Mouse (Mus musculus) yolk sac, embryonic 10.5 days (tissue): ENCODE measurements around the gene Gpr183.

Experiments used
- DNase-seq: peaks from one replicate; pipeline ENCODE4 v3.0.0-alpha.2; 2017; ENCODE audit warnings: low spot score

The Gpr183 gene

DNA sequence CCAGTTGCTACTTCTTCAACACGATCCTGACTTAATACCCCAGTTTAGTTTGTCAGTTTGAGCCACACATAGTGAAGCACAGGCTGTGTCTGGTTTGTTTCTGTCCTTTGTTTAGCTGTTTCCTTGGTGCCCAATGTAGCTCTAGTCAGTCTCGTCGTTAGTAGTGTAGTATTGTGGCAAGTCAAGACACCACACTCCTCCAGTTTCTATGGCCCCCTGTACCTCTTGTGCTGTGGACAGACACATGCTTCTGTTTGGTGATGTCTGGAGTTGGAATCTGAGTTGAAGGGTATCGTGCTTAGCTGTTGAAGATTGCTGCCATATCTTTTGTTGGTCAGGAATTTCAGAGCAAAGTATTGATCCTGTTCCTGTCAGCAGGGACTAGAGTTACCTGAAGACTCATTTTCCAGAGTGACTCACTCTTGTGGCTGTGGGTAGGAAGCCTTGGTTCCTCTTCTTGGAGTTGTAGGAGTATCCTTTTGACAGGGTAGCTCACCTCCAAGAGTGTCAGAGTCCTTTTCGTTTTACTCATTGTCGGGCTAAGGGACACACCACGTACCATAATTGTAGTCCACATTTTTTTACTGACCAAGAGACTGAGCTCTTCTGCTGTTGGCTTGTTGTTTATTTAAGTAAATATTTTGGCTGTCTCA, 34.1 kb downstream of the Gpr183 start:
- no peak for DNase-seq

DNA sequence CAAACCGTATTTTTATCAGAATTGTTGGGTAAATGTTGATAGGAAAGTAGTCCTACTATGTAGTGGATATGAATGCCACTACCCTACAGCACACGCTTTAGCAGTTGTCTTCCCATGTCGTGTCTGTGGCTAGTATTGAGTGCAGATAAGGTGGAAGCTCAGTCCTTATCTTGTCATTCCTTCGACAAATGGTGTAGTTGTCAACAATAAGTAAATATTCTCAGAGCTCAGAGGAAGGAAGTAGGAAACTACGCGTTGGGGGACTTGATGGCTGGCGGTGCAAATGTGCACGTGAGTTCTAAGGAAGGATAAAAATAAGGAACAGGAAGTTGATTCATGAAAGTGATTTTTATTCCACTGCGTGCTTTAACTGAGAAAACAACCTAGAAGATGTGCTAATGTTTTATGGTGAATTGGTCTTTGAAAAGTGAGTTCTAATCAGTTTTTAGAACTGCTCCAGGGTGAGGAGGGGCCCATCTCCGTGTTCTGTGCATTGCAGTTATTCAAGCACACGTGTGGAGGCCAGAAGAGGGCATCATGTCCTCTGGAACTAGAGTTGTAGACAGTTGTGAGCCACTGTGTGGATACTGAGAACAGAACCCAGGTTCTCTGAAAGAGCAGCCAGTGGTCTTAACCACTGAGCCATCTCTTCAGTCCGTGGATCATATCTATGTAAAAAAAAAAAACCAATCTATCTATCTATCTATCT, 35.6 kb downstream of the Gpr183 start:
- DNase-seq = no peak

DNA sequence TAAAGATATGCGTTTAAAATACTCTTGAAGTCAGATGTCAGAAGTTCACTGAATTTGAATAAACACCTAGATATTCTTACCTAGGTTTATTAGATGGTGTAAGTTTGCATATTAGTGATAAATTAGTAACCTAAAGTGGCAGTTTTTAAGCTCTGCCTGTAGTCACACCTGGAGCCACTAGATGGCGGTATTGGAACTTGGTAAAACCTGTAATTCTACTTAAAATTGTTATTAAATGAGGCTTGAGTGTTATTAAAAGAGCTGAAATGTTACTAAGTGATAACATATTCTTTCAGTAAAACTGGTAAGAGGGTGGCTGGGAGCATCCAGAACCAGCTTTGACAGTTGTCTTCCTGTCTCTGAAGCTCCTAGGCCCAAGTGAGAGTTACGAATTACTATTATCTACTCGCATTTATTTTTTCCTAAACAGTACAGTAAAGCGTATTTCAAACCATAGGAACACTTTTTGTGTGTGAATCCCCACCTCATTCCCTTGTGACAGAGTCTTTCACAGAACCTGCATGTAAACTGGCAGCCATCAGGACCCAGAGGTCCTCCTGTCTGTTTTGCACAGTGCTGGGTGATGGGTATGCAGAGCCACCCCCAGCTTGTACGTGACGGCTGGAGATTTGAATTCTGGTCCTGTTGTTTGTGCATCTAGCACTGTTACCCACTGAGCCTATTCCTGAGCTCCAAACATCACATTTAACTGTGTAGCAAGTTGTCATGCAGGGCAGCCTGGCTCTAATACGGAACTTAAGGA, 36.4 kb downstream of the Gpr183 start:
- peak; percentile 28 for DNase-seq

DNA sequence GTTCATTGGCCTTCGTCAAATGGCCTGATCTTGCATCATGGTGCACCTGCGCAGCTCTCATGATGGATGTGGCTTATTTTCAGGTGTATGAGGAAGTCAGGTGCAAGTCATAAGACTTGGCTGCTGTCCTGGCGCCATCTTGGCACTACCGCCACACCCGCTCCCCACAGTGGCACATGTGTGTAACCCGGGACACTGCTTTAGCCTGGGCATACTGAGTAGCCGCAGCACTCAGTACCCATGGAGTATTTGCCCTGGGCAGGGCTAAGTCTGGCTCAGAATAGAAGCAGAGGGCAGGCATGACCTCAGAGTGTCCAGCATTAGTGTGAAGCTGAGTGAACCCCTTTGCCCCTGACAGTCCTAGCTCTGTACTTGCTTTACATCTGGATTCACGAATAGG, 37.5 kb downstream of the Gpr183 start:
- no peak for DNase-seq

DNA sequence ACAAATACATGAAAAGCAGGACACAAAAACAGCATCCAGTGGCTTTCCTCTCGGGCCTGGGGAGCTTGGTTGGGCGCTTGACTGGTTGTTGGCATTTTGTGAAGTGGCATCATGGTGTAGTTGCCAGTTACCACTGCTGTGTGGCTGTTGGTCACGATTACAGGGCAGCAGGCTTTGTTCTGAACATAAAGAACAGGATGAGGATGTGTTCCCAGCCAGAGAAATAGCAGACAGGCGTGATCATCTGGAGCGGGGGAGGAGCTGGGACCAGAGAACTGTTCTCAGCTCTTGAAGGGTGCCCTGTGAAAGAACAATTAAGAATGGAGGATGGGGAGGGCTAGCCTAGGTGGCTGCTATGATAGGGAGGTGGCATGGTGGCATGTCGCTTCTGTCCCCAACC, 38.1 kb downstream of the Gpr183 start:
- DNase-seq = no peak

DNA sequence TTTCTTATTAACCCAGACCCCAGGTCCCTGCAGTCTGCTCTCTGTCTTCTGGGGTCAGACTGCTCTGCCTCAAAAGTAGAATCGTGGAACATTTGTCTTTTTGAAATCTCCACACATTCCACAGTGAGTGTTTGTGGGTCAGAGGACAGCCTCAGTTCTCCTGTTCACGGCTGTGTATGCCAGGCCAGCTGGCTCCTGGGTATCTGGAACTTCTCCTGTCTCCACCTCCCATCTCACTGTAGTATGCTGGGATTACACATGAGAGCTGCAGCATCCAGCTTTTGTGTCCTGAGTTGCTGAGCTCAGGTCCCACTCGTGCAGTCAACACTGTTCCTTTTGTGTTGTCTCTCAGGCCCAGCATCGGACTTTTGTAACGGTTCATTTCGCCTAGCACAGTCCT, 40.1 kb downstream of the Gpr183 start:
- no peak for DNase-seq

DNA sequence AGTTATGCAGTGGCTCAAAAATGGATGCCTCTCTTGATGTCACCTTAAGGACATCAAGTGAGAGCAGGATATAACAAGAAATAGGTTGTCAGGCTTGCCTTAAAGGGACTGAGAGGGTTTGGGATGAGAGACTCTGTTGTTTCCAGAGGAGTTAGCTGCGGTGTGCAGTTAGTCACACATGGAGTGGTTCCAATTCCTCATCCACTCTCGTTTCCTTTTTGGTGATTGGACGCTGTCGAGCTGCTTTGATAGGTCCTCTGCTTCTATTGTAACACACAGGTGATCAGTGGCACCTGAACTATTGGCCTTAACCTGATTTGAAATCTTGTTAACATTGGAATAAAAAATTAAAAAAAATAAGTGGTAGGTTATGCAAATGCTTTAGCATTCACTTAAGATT, 42.3 kb downstream of the Gpr183 start:
- no peak for DNase-seq

DNA sequence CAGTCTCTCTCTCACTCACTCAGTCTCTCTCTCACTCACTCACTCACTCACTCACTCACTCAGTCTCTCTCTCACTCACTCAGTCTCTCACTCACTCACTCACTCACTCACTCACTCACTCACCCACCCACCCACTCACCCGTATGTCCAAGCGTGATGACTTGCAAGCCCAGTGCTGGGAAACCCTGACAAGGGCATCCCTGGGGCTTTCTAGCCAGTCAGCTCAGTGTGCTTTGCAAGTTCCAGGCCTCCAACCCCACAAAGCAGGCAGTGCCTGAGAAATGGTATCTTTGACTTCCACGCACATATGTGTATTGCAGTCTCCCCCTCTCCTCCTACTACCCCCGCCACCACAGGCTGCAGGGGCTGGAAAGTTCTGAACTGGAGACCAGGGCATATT, 43.0 kb downstream of the Gpr183 start:
- DNase-seq = no peak

DNA sequence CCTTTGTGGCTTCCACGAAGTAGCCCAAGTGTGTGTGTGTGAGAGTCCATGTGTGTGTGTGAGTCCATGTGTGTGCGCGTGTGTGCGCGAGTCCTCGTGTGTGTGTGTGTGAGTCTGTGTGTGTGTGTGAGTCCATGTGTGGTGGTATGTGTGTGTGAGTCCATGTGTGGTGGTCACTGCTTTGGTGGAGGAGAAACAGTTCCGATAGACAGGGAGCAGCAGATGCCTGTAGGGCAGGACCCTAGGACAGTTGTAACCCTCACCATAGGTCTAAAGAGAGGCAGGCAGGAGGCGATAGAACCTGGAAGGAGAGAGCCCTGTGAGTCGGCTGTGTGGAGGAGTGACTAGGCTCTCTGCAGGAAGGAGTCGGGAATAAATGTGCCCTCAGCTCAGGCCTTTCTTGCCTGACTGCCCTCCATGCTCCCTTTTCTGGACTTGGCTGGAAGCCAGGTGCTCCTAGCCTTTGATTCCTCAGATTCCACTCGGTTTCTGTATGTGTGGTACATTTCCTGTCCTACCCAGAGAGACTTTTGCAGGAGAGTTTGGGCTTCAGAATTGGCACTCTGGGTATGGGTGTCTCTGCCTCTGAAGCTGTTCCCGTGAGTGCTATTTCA, 44.4 kb downstream of the Gpr183 start:
- no peak for DNase-seq

DNA sequence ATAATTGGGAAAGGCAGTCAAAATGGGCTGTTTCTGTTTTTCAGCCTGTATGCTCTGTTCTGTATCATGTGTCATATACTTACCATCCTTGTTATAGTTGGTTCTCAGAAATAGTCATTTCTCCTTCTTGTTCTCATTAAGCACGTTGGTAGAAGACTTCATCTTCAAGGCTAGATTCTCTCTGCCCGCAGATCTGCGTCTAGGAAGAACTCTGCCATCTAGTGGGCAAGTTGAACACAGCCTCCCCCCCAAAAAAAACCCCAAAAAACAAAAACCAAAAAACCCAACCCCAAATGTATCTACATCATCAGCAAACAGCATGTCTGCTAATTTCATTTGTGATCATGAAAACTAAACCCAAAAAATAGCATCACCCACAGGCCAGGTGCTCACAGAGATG, 45.2 kb downstream of the Gpr183 start:
- DNase-seq = no peak

DNA sequence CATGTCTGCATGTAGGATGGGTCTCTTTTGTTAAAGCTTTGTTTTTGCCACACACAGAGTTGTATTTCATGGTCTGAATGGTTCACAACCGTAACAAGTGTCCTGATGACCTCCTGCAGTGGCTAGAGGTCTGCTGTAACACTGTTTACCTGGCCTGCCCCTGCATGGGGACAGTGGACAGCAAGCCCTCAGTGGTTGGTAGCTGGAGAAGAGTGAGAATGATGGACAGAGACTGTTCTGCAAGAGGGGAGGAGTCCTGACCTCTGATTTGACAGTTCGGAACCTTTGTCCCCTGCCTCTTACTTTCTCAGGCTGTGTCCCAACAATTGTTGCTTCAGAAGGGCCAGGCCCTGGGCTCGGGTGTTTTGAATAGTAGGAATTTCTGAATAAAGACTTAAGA, 46.7 kb downstream of the Gpr183 start:
- peak; percentile 57 for DNase-seq

DNA sequence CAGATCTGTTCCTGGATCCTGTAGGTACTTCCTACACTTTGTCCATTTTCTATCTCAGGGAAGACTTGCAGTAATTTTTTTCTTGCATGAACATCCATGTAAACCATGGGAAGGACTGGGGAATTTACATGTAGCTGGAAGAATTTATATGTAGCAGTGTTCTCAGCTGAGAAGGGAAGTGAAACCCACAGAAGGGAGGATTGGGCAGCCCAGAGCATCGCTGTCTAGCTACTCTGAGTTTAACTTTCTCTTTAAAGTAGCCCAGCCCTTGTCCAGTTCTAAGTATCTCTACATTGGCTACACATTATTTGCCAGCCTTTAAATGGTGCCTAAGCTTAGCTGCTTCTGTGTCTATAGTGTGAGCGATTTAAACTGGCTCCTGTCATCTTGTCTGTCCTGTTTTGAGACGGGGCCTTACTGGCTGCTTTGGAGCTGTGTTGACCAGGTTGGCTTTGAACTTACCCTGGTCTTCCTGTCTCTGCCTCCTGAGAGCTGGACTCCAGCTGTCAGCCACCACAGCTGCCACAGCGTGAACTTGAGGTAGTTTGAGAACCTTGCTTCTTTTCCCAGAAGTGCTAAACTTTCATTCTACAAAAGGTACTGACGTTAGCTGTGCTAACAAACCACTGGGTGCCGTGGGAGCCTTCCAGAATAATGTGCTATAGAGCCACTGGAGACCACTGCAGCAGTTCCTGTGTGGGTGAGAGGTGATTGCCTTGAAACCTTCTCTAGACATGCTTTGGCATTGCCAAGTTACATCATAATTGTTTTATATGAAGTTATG, 48.5 kb downstream of the Gpr183 start:
- DNase-seq = no peak

DNA sequence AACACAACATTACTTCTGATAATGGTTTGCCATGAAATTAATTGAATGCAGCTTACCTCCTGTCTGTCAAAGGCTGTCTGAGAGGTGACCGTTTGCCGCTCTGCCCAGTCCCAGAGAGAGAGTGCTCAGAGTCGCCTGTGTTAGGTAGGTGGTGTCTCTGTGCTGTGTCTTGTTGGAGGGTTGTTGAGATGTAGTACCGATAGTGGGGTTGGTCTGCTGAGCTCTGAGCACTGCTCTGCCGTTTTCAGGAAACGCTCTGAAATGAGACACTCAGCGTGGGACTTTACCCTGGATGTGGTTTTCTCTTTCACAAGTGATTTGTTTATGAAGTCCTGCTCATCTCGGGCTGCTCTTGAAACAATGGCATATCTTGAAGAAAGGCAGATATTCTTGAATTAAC, 49.4 kb downstream of the Gpr183 start, which contains the start of gene Gpr18:
Gpr18 (minus strand) TSS at position 161 of the 400 bp plus-strand sequence.
- no peak for DNase-seq

DNA sequence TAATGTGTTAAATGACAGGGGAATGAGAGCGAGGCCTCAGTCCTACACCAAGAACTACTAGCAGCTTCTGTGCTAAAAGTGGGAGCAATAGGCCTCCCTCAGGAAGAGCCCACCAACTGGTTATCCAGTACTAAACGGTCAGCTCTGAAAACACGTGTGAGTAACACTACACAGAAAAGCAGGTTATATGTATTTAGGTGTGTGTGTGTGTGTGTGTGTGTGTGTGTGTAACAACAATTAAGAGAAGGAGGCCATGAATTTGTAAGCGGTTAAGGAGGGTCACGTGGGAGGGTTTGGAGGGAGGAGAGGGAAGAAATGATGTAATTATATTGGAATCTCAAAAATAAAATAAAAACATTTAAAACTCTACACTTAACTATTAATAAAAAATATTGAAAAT, 49.9 kb downstream of the Gpr183 start:
- DNase-seq = no peak

DNA sequence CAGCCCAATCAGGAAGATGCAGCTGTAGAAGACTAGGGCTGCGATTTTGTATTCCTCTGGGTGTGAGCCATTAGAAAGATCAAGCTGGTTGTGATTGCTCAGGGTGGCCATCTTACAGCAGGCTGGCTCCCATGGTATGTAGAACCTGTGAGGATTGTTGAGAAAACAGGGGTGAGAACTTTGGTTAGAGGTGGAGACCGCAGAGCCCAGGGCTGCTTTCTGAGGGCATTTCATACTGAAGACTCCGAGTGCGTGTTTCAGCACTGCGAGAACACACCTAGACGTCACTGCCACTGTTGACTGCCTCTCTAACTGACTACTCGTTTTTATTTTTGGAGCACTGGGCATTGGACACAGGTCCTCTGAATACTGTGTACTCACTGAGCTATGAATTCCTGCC, 52.5 kb downstream of the Gpr183 start:
- no peak for DNase-seq

DNA sequence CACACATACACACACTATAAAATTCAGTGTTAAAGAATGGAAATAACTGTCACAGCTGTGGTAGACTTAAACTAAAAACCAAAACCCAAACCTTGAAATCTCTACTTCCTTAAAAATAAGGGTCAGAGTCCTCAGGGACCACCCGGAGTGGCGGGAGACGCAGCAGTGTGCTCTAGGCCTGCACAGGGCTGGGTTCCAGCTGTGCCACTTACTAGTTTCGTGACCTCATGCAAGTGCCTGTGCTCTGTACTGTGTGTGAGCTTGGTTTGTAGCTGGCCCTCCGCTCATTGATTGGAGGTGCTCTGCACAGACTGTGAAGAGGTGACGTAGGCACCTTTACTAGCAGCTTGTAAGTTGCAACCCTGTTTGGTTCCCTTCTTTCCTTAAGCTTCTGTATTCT, 55.1 kb downstream of the Gpr183 start:
- no peak for DNase-seq

DNA sequence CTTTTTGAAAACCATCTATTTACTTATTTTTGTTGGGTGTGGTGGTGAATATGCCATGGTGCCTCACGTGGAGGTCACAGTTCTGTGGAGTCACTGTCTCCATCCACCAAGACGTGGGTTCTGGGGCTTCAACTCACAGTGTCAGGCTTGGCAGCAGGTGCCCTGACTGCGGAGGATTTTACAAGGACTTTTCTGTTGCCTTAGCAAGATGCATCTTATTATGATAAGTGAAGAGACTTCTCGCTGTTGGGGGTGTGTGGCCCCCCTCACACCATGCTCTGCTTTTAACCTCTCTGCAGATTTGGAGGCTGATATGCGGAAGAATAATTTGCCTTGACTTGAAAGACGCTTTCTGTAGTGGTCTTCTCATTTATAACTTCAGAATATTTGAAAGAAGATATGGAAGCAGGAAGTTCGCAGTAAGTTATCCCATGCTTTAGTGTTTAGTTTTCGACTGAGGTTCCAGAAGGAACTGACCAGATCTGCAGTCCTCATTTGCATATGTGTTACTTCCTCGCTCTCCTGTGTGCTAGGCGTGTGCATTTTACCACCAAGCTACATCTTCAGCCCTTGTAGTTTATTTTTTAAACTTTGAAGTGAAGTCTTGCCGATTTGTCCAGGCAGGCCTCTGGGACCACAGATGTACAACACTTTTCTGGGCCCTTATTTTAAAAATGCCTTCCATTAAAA, 57.9 kb downstream of the Gpr183 start:
- DNase-seq = no peak

DNA sequence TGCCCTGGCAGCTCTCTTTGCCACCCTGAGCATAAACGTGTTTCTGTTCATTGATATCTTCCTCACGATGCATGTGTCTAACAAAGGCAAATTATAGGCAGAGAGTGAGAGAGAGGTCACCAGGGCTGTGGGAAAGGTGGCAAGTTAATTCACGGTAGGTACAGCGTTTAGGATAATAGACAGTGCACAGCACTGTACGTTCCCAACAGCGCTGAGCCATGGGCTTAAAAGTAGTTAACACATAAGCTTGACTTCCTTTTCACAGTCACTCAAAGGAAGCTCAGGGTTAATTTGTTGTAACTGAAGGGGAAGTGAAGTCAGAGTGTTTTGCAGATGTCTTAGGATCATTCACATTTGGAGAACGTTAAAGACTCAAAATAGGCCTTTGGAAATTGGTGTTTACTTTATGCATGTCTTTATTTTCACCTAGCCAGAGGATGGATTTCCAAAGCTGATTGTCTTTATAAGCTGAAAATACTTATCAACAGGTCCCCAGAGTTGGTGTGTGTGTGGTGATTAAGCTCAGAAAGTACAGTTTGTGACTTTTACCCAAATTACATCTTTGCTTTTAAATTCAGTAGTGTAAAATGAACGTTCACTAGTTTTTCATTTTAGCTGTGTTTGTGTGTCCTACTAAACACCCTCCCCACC, 58.5 kb downstream of the Gpr183 start:
- no peak for DNase-seq

DNA sequence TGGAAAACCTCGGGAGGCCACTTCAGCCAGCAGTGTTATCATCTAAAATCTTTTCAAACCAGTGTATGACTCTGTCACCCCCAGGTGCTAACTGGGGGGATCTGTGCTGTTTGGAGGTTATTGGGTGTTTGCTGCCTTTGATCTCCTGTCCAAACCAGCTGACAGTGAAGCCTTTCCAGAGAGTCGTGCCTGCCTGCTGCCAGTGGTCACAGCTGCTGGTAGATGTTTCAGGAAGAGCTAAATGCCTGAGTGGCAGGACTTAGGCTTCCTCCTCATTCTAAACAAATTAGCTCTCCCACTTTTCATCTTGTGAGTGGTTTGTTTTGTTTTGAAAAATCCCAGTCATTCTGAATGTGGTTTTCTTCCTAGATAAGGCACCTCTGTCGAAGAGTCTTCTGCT, 60.2 kb downstream of the Gpr183 start:
- DNase-seq = no peak

DNA sequence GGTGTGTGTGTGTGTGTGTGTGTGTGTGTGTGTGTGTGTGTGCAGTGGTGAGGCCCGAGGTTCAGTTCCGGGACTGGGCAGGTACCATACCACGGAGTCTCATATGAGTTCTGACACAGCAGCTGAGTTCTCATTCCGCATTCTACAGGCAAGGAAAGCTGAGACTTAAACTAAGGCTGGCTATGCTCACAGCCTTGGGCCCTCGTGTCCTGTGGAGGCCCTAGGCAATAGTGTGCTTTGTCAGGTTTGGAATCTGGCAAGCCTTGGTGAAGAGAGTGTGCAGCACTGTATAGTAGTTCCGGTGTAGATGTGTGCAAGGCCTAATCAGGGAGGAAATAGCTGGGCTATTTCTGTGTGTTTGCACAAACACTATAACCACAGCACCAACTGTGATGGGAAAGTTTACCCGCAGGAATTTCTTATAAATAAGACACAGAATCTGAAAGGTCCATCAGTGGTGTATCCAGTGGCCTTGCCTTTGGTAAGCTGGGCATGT, 61.6 kb downstream of the Gpr183 start:
- no peak for DNase-seq
